Comparison of ENCODE assay signal across 11 mouse cellular contexts in genomic region chr13:104510766-104511165, GRCm38 (mm10).
DNase-seq lines count a peak whose midpoint lies in the region; ATAC-seq lines count a peak whose summit lies in the region.
"Had no signal": no experiment of that assay in that cellular context is flagged by ENCODE, and none has a peak within 500 bp of the region (broad histone marks: within the 10 kb centered on the region; RNA-seq: fewer than 3 reads in every experiment).

No protein-coding gene starts in this region.

- 0 out of 2 replicates have a peak, but pooled peaks have one; percentile 24 for ATAC-seq in cerebellum, adult (ENCODE audit: insufficient number of reproducible peaks, low FRiP score, low TSS enrichment)
- peak; percentile 43 for ATAC-seq in lung, embryonic 16.5 days (ENCODE audit: low read depth)

- H3K9ac ChIP-seq in lung, embryonic 16.5 days (ENCODE audit: low read length) = no peak overlapping the region

- H3K9me3 ChIP-seq in lung, embryonic 16.5 days (ENCODE audit: control insufficient read depth, low read length) = no peaks in the 10 kb centered on the region
- H3K9me3 ChIP-seq in embryonic facial prominence, embryonic 10.5 days = no peaks in the 10 kb centered on the region
- H3K9me3 ChIP-seq: G1E had no signal

- no peak overlapping the region for H3K4me3 ChIP-seq in lung, embryonic 16.5 days (ENCODE audit: low read length)
- H3K4me3 ChIP-seq in embryonic facial prominence, embryonic 10.5 days = no peak overlapping the region

- H3K27ac ChIP-seq in lung, embryonic 16.5 days (ENCODE audit: low read length) = no peak overlapping the region
- H3K27ac ChIP-seq in embryonic facial prominence, embryonic 10.5 days (replicated peaks) = no peak overlapping the region
- H3K27ac ChIP-seq: macrophage had no signal

- H3K27me3 ChIP-seq in lung, embryonic 16.5 days (ENCODE audit: control insufficient read depth, insufficient read depth, low read depth, low read length) = no peaks in the 10 kb centered on the region
- no peaks in the 10 kb centered on the region for H3K27me3 ChIP-seq in embryonic facial prominence, embryonic 10.5 days (replicated peaks; ENCODE audit: low read depth, poor library complexity, severe bottlenecking)

- no peak overlapping the region for H3K4me2 ChIP-seq in lung, embryonic 16.5 days (ENCODE audit: low read depth, low read length)

- WGBS in lung, embryonic 16.5 days = 74% methylated on average over 5 of the region's 5 CpGs
- 87% methylated on average over 5 of the region's 5 CpGs for WGBS in embryonic facial prominence, embryonic 10.5 days

- DNase-seq in cerebellum, adult 8-10 months = no peak
- DNase-seq in lung, postnatal 25 days (ENCODE audit: low spot score) = no peak
- DNase-seq in fibroblast of lung, adult 2 months (ENCODE audit: low read depth) = peak; percentile 68
- DNase-seq in heart, postnatal 36 days = peak; percentile 41 to 42
- DNase-seq in retina, postnatal 1 day = no peak
- no peak for DNase-seq in embryonic facial prominence, embryonic 10.5 days (ENCODE audit: low spot score)
- DNase-seq: embryo, embryonic 11 days had no signal

- intact Hi-C loops in heart, postnatal 36 days (cut with DNase I) = no loop called here

- H3K4me1 ChIP-seq in lung, embryonic 16.5 days (replicated peaks; ENCODE audit: control insufficient read depth, insufficient read depth, low read length) = no peaks in the 10 kb centered on the region
- peaks cover 20% of the 10 kb centered on the region for H3K4me1 ChIP-seq in embryonic facial prominence, embryonic 10.5 days

- no peaks in the 10 kb centered on the region for H3K36me3 ChIP-seq in lung, embryonic 16.5 days (ENCODE audit: control insufficient read depth, insufficient read depth, low read length)
- H3K36me3 ChIP-seq in embryonic facial prominence, embryonic 10.5 days (replicated peaks) = no peaks in the 10 kb centered on the region
- H3K36me3 ChIP-seq: G1E had no signal

Comparison
In these comparisons a context has a peak if more than half of its experiments do, and no peak if none do; other contexts are left out.
1. DNase-seq: peak in fibroblast of lung, adult 2 months (single experiment) and heart, postnatal 36 days (2 of 2); none in cerebellum, adult 8-10 months (single experiment), lung, postnatal 25 days (single experiment), retina, postnatal 1 day (single experiment) and embryonic facial prominence, embryonic 10.5 days (single experiment).